Mouse (Mus musculus) forebrain, postnatal 0 days (tissue): ENCODE results near the gene Ppp1r3c. TPM values are rescaled to one million over a fixed set of nuclear protein-coding genes. Genes with fewer than 3 reads are reported as not detected.
"Not testable (repeated sequence)": the region's sequence is repeated elsewhere in the genome, so short reads cannot be mapped to it uniquely, and the experiment has no call there.

Experiments used
- ATAC-seq: fragments of 200-750 bp; cut with Nextera tagmentation; 2 replicates; pipeline ENCODE4 v1.8.0; 2017; ENCODE audit warnings: mild to moderate bottlenecking, moderate library complexity
- DNase-seq: peaks from one replicate; pipeline ENCODE4 v3.0.0-alpha.2; 2015
- H3K27ac ChIP-seq: fragments of 300-500 bp; sonication (generic); 2 replicates; pipeline ENCODE4 v1.5.1; 2014; ENCODE audit warnings: low read depth, mild to moderate bottlenecking, antibody characterized with exemption, low read length, moderate library complexity, mixed read lengths
- H3K27me3 ChIP-seq: fragments of 300-500 bp; sonication (generic); 2 replicates; pipeline ENCODE4 v1.6.1; 2014; ENCODE audit warnings: mild to moderate bottlenecking, low read length, mixed read lengths; ENCODE audit not compliant: insufficient read depth
- H3K36me3 ChIP-seq: fragments of 300-500 bp; sonication (generic); 2 replicates; pipeline ENCODE4 v1.6.1; 2014; ENCODE audit warnings: mild to moderate bottlenecking, moderate library complexity; ENCODE audit not compliant: insufficient read depth
- H3K4me1 ChIP-seq: fragments of 300-500 bp; sonication (generic); 2 replicates; pipeline ENCODE4 v1.6.1; 2014; ENCODE audit warnings: antibody characterized with exemption; ENCODE audit not compliant: insufficient read depth
- H3K4me2 ChIP-seq: fragments of 300-500 bp; sonication (generic); 2 replicates; pipeline ENCODE4 v1.6.1; 2014; ENCODE audit warnings: low read depth, mild to moderate bottlenecking, moderate library complexity
- H3K4me3 ChIP-seq: fragments of 300-500 bp; sonication (generic); 2 replicates; pipeline ENCODE4 v1.5.1; 2014; ENCODE audit warnings: low read depth, low read length, mixed read lengths
- H3K9ac ChIP-seq: fragments of 300-500 bp; sonication (generic); 2 replicates; pipeline ENCODE4 v1.6.1; 2014; ENCODE audit warnings: mild to moderate bottlenecking
- H3K9me3 ChIP-seq: fragments of 300-500 bp; sonication (generic); 2 replicates; pipeline ENCODE4 v1.6.1; 2016; ENCODE audit warnings: low read length
- CTCF ChIP-seq: sonication (generic); IDR thresholded peaks from 2 replicates; pipeline ENCODE4 v1.5.1; 2016; ENCODE audit warnings: antibody characterized with exemption, control low read depth, low read depth
- WGBS: fragments of 180-500 bp; shearing (Covaris S2); extraction: QIAGEN DNeasy Blood & Tissue Kit; methylation state at CpG from one replicate; pipeline ENCODE4 v1.1.7; 2014; 5-methylcytosine and 5-hydroxymethylcytosine counted together
- polyA plus RNA-seq: library from polyadenylated mRNA; unstranded; fragments of >200 nt; fragmentation: Nextera tagmentation; extraction: Ambion mirVana; gene quantifications from 2 replicates; pipeline ENCODE4 v1.2.1, GENCODE M21; 2015
- total RNA-seq: library from RNA; depleted of rRNA; stranded (reverse); fragments of >200 nt; gene quantifications from 2 replicates; pipeline ENCODE4 v1.2.3, GENCODE M21; 2014

The Ppp1r3c gene
- total and polyA plus RNA-seq, 2 experiments from 2014 or later, result 8.9 to 28.6 TPM

DNA sequence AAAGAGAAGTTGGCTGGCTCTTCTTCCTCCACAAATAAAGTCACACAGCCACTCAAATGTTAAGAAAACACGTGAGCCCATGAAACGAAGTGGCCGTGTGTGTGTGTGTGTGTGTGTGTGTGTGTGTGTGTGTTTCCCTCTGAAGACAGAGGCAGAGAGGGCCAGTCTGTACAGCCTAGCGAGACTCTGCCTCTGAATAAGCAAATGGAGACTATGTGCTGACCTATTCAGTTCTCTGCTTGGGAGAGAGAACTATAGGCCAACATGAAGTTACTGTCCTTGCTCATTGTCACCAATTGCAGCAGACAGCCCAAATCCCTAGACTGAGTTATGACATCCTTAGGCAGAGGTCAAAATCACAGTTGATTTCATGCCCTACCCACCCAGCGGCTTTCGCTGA is 634 bp upstream of the Ppp1r3c start:
- peak overlapping the region; percentile 64 for H3K27ac ChIP-seq
- no peaks in the 10 kb centered on the region; the same call in 1 of the 2 replicates for H3K36me3 ChIP-seq
- H3K4me1 ChIP-seq, result peaks cover 3% of the 10 kb centered on the region; the same call in 1 of the 2 replicates
- 35% methylated on average over 6 of the region's 6 CpGs for WGBS
- peak overlapping the region; percentile 97 for H3K4me2 ChIP-seq
- no peak for TF ChIP-seq CTCF
- DNase-seq (no peak), ATAC-seq (peak; percentile 45)
- H3K9ac ChIP-seq, result peak overlapping the region; percentile 57
- H3K9me3 ChIP-seq, result no peaks in the 10 kb centered on the region
- no peaks in the 10 kb centered on the region for H3K27me3 ChIP-seq
- peak overlapping the region; percentile 56 for H3K4me3 ChIP-seq

DNA sequence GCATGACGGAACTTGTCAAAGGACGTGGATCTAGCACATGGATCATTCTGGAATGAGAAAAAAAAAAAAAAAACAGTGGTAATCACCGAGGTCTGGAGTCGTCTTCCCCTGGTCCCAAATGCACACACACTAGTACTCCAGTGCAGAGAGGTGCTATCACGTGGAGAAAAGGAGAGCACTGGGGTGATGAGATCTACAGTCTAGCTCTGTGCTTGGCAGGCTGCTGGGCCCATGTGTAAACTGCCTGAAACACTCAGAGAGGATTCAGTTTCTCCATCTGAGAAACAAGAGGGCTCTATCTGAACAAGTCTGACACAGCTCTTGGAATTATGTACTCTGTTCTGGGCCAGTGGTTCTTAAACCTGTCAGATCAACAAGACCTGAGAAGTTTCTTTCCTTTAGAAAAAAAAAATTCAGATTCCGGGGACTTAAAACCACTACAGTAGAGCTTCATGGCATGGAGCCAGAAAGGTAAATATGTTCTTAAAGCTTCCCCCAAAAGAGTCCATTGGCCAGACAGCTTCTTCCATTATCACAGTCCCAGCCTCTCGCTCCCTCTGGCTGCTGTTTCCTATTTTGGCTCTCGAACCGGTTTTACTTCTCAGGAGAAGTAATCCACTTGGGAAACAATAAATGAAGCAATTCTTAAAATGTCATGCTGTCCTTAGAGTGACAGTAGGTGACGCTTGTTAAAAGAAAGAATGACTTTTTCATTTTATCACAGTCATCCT is 2.0 kb downstream of the Ppp1r3c start:
- Histone ChIP-seq H3K27me3 (no peaks in the 10 kb centered on the region), H3K36me3 (no peaks in the 10 kb centered on the region; the same call in 1 of the 2 replicates), H3K4me1 (peaks cover 3% of the 10 kb centered on the region; the same call in 1 of the 2 replicates), H3K4me3 (no peak overlapping the region), H3K9me3 (no peaks in the 10 kb centered on the region), H3K4me2 (no peak overlapping the region), H3K27ac (no peak overlapping the region), H3K9ac (no peak overlapping the region)
- TF ChIP-seq CTCF, result peak; percentile 7; the same call in 1 of the 2 replicates
- 81% methylated on average over 10 of the region's 10 CpGs for WGBS
- ATAC-seq, result no peak
- no peak for DNase-seq

DNA sequence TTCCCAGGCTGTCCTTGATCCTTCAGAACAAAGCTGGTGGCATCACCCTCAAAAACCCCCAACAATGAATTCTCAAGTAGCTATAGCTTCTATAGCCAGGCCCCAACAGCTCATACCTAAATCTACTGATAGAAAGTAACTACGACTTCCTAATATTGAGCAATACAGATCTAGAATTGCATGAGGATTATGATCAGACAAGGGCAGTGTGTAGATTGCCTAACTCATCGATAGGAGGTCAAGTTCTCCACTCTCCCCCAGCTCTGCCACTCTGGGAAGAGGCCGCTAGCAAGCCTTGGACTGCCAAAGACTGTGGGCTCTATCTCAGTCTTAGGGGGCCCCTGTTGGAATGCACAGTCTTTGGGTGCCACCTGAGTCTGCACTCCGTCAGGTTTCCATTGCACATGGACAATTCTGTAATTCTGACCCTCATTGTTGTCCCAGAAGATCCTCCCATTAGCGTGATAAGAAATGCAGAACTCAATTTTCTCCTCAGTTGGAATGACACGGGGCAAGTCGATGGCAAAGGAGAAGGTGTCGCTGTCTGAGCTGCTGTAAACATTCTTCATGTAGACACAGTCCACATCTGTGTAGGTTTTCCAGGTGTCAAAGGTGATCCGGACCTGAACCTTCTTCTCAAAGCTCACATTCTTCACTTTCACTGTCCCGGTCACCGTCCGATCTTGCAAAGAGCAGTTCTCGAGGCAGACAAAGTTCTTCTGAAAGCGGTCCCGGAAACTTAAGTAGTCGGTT is 3.1 kb downstream of the Ppp1r3c start:
- DNase-seq (no peak), ATAC-seq (no peak)
- no peak overlapping the region for H3K4me2 ChIP-seq
- no peaks in the 10 kb centered on the region; the same call in 1 of the 2 replicates for H3K36me3 ChIP-seq
- no peaks in the 10 kb centered on the region for H3K27me3 ChIP-seq
- H3K4me3 ChIP-seq, result no peak overlapping the region
- 98% methylated on average over 16 of the region's 16 CpGs for WGBS
- H3K27ac ChIP-seq, result no peak overlapping the region
- peaks cover 3% of the 10 kb centered on the region; the same call in 1 of the 2 replicates for H3K4me1 ChIP-seq
- no peak overlapping the region for H3K9ac ChIP-seq
- no peak for TF ChIP-seq CTCF
- H3K9me3 ChIP-seq, result no peaks in the 10 kb centered on the region

DNA sequence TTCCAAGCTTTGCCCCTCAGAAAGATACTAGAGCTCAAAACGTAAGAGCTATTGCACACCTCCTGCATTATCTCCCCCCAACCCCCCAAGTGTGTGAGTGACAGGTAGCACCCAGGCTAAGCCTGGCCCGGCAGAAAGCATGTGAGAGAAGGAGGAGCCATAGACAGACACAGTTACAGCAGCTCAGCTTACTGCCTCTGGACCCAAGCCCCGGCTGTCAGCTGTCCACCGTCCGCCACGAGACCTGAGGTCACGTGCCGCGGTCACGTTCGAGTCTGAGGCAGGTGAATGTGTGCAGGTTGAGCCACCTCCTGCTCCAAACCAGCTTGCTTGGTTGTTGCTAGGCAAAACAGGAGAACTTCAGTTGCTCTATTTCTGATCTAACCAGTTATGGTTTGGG is 5.1 kb downstream of the Ppp1r3c start:
- H3K4me3 ChIP-seq, result no peak overlapping the region
- H3K9me3 ChIP-seq, result no peaks in the 10 kb centered on the region
- no peaks in the 10 kb centered on the region; the same call in 1 of the 2 replicates for H3K4me1 ChIP-seq
- DNase-seq (no peak), ATAC-seq (no peak)
- H3K4me2 ChIP-seq, result no peak overlapping the region
- no peaks in the 10 kb centered on the region; the same call in 1 of the 2 replicates for H3K36me3 ChIP-seq
- 90% methylated on average over 11 of the region's 11 CpGs for WGBS
- H3K9ac ChIP-seq, result no peak overlapping the region
- no peak overlapping the region for H3K27ac ChIP-seq
- no peak for TF ChIP-seq CTCF
- no peaks in the 10 kb centered on the region for H3K27me3 ChIP-seq

DNA sequence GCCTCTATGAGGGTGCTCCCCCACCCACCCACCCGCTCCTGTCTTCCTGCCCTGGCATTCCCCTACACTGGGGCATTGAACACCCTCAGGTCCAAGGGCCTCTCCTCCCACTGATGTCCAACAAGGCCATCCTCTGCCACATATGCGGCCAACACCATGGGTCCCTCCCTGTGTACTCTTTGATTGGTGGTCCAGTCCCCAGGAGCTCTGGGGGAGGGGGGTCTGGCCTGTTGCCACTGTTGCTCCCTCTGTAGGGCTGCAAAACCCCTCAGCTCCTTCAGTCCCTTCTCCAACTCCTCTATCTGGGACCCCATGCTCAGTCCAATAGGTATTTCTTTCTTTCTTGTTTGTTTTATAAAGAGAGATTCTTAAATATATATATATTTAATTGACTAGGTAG is 6.0 kb downstream of the Ppp1r3c start:
- WGBS, result 96% methylated on average over 2 of the region's 2 CpGs
- H3K4me2 ChIP-seq, H3K36me3 ChIP-seq, H3K4me3 ChIP-seq, H3K9me3 ChIP-seq, DNase-seq, H3K9ac ChIP-seq, H3K4me1 ChIP-seq, H3K27ac ChIP-seq, ATAC-seq, H3K27me3 ChIP-seq: not testable (repeated sequence)

DNA sequence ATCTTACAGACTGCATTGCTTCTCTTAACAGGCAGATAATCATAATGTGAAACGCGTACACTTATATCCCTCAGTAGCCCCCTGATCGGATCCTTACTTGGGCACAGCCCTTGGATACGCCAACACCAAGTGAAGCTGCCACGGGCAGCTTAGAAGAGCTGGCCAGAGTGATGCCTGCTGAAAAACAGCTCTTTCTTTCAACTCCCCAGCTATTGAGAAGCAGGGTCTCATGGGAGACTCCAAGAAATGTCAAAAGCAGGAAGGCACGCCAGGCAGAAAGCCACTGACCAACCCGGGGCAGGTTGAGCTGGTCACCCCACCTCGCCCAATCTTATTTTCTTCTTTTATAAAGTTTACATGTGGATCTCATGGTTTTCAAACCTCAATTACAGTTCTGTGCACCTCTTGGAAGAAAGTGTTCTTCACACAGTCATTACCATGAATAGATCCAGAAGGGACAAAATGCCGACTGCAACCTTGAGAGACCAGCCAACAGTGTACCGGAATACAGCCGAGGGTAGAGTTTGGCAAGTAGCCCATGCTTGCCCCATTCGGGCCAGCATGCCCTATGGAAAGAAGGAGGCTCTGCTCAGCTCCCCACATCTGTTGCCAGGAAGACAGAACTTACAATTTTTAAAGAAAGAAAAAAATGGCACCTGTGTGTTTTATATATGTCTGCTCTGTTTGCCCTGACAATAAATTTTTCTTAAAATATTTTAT is 7.6 kb downstream of the Ppp1r3c start:
- peak; percentile 53; the same call in 1 of the 2 replicates for ATAC-seq
- WGBS, result 71% methylated on average over 12 of the region's 12 CpGs
- no peak overlapping the region for H3K4me2 ChIP-seq
- DNase-seq, result no peak
- H3K36me3 ChIP-seq, result no peaks in the 10 kb centered on the region; the same call in 1 of the 2 replicates
- no peak overlapping the region for H3K27ac ChIP-seq
- H3K27me3 ChIP-seq, result no peaks in the 10 kb centered on the region
- no peak overlapping the region for H3K4me3 ChIP-seq
- no peak for TF ChIP-seq CTCF
- no peaks in the 10 kb centered on the region for H3K9me3 ChIP-seq
- H3K9ac ChIP-seq, result no peak overlapping the region
- H3K4me1 ChIP-seq, result no peaks in the 10 kb centered on the region
